Mouse (Mus musculus) forelimb bud, embryonic 11.5 days (tissue): ENCODE results near the gene Ugt1a6a.
"Not testable (repeated sequence)": the region's sequence is repeated elsewhere in the genome, so short reads cannot be mapped to it uniquely, and the experiment has no call there.

Experiments
- DNase-seq: peaks from one replicate; pipeline ENCODE4 v3.0.0-alpha.2; 2012; ENCODE audit warnings: low read depth, low spot score

Gene Ugt1a6a

DNA sequence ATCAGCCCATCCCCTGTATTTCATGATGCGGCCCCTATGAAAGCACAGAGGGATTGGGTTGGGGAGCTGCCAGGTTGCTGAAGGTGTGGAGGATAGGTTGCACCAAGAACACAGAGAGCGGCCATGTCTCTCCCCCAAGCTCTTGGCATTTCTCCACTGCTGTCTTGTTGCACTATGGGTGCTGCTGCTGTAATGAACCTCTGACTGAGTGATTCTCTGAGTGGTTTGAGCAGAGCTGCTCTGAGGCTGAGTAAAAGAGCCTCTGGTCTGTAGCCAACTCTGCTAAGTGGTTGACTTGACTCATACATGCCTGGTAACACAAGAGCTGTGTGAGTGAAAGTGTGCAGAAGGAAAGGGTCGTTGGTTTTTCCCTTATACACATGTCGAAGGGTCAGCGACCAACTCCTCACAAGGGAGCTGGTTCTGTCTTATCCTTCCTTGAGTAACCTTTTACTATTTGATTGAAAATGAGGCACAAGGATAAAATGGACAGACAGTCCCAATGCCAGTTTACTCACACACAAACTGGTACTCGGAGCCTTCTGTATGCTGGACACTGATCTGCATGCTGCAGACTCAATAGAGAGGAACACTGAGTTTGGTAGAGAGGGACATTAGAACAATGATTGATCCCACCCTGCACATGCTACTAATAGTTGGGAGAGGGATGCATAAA, 758 bp downstream of the Ugt1a6a start:
- not testable (repeated sequence) for DNase-seq

DNA sequence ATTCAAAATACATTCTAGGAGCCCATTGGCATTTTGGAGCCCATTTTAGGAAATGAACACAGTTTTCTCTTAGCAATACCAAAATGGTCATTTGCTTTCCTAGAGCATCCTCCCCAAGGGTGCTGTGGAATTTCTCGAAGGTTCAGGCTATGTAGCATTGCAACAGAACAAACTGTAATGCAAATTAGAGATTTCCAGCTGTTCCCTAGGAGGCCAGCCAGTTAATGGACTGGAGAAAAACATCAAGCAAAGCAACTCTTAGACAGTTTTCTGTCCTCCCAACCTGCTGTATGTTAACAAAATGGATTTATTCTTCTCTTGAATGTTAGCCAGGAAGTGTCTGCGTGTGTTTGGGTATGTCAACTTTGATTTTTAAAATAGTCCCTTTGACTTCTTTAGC, 2.0 kb downstream of the Ugt1a6a start:
- no peak for DNase-seq

DNA sequence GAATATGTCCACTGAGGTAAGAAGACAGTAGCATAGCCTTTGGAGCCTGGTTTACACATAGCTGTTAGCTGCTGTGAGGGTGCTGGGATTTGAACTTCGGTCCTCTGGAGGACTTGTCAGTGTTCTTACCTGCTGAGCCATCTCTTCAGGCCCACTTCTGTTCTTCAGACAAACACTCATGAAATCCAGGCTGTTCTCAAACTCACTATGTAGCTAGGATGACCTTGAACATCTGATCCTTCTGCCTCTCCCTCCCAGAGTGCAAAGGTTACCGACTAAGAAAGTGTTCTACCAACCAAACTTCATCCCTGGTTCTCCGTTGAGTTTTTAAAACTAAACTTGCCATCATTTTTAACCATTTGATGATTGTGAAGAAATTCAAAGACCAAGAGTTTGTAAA, 2.7 kb downstream of the Ugt1a6a start:
- no peak for DNase-seq

DNA sequence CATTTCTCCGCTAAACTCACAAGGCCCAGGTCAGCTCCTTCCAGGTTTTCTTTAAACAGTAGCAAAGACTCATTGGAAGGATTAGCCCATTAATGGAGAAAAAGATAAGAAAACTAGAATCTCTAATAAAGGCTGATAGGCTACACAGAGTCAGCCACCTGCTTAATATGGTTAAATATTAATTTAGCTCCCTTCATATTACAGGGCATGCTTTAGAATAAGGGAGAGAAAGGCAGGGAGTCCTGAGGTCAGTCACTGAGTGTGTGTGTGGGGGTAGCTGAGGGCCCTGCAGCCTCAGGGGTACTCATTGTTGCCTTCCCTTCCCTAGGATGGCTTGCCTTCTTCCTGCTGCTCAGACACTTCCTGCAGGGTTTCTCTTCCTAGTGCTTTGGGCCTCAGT, 3.5 kb downstream of the Ugt1a6a start:
- DNase-seq: no peak

DNA sequence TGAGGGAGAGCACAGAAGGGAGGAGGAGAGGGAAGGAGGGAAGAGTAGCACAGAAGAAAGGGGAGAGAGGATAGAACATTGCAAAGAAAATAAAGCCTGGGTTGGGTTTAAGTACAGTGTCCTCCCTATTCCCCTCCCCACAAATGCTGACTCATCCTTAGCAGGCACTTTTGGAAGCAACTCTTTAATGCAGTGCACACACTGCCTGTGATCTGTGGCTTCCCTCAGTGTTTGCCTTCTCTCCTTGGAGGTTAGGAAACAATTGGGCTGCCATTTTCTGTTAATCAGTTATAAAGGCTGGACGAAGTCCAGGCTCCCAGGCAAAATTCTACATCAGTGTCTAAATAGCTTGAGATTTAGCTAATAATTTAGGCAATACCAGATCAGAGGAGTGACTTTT, 5.9 kb downstream of the Ugt1a6a start:
- not testable (repeated sequence) for DNase-seq

DNA sequence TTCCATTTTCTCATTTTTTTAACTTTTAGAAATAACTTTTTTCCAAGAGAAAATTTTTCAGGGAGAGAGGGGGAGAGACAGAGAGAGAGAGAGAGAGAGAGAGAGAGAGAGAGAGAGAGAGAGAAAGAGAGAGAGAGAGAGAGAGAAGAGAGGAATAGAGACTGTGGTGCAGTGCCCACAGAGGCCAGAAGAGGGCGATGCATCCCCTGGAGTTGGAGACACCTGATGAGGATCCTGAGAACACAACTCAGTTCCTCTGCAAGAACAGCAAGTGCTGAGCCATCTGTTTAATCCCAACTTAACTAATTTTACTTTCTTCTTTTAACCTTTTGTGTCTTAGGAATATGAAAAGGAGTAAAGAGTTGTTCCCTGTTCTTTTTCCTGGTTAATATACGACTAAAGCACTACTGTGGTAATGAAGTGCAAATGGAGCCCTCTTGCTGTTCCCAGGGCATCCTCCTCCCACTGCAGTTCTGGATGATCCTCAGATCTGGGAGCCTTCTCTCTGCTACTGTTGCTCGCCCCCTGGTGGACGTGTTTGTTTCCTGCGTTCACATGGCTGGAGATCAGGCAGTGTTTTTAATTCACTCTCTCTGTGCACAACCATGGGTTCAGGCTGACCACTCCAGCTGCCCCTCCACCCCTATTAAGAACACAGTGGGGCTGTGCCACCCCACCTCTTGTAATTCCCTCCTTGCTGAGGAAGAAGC, 9.5 kb downstream of the Ugt1a6a start:
- DNase-seq: not testable (repeated sequence)

DNA sequence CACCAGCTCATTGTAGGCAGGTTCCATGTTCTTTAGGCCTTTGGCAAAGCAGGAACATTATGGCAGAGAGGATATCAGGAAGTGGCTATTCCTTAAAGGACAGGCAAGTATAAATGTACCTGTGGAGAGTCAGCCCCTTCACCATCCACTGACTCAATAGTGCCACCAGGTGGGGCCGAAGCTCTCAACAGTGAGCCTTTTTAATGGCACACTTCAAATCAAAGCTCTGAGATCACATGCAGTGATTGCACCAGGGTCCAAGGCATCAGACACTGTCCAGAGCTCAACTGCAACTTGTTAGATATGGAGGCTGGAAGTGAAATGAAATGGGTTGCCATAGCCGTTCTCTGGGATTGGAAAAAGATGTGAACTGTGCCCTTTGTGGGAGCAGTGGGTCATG, 10.7 kb downstream of the Ugt1a6a start:
- DNase-seq: peak; percentile 23

DNA sequence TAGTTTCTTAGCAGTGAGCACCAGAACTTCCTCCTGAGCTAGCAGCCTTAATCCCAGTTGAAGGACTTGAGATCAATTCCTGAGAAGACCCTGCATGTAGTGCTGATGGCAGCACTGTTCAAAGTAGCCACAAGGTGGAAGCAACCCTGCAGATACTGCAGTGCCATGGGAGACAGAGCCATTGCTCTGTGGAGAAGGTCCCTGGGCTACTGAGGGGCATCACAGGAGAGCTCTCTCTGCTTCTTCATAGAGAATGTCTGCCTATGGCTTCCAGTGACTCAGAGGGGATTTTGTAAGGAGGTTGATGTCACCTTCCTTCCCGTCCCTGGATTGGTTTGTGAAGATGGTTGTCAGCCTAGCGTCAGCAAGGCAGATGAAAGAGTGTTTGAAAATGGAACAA, 15.5 kb downstream of the Ugt1a6a start:
- not testable (repeated sequence) for DNase-seq

DNA sequence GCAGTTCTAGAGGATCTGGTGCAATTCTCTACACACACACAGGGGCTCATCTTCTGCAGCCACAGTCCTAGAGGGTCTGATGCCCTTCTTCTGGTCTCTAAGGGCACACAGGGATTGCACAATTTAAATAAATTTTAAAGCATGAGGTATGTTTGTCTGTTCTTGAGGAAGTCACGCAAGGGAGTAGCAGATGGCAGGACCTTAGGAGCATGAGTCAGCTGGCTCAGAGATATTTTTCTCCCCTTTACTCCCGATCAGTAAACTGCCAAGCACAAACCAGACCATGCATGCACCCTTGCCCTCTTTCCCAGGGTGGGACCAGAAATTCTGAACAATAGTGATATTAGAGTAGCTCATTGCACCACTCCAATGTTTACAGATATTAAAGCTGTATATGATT, 23.8 kb downstream of the Ugt1a6a start:
- DNase-seq: no peak

DNA sequence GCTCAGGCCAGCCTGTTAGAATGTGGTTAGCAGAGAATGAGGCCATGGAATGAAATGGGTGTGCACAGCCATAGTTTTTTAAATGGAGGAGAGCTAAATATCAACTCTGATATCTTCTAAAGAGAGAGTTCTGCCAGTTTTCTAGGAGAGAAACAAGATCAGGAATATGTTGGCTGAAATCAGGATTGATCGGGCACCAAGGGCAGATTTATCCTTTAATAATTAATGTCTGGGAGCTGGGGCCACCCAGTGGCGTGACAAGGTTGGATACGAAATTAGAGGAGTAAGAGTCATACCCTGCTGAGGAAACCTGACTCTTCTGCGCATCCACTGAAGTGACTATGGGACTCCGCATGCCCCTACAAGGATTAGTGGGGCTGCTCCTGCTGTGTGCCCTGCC, 31.1 kb downstream of the Ugt1a6a start, which contains the start of gene Ugt1a5:
Gene Ugt1a5, plus strand, starts transcription at position 302 of the 400 bp plus-strand sequence.
- DNase-seq: no peak

DNA sequence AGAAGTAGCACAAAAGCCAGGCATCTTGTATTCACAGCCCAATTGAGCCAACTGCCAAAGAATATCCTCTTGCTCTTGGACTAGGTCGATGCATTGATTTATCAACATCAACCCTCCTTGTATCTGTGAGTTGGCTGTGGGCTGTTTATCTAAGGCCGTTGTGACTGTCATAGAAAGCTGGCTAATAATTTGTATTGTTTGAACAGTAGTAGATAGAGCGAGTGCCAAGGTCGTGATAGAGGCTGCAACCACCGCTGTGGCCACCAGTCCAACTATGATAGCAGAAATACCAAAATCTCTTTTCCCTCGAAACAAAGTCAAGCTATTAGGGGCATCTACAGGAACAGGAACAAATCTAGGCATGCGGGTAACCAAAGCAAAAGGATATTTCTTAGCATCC, 37.6 kb downstream of the Ugt1a6a start:
- not testable (repeated sequence) for DNase-seq

DNA sequence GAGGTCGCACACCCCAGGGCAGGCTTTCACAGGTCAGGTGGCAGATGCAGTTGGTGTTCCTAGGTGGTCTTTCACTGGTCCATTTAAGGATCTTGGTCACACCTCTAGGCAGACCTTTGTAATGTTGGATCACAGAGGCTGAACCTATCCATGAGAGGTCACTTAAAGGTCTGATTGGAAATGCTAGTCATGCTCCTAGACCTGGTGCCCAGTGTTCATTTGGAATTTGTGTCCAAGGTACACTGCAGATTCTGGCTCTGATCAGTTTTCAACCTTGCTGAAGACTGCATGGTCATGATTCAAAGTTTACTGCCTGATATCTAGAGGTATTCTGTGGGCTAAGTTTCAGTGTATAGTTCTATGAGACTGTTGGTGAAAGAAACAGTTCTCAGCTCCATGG, 45.0 kb downstream of the Ugt1a6a start:
- DNase-seq: no peak

DNA sequence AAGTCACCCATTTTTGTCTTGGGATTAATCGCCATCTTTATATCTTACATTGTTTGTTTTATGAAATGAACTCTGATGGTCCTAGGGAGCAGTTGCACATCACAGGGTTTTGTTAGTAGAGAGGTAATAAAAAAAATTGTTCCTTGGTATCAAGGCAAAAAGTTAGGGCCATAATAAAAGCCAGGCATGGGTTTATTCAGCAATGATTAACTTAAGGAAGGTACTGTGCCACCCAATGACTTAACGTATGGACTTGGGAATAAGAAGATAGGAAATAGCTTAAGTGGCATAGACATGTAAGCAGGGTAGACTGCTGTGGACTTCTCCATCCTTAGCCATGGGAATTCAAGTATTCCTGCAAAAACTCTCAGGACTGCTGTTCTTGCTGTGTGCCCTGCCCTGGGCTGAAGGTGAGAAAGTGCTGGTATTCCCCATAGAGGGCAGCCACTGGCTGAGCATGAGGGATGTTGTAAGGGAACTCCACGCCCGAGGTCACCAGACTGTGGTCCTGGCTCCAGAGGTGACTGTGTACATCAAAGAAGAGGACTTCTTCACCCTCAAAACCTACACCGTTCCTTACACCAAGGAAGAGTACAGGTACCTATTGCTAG, 51.8 kb downstream of the Ugt1a6a start:
- DNase-seq: no peak

DNA sequence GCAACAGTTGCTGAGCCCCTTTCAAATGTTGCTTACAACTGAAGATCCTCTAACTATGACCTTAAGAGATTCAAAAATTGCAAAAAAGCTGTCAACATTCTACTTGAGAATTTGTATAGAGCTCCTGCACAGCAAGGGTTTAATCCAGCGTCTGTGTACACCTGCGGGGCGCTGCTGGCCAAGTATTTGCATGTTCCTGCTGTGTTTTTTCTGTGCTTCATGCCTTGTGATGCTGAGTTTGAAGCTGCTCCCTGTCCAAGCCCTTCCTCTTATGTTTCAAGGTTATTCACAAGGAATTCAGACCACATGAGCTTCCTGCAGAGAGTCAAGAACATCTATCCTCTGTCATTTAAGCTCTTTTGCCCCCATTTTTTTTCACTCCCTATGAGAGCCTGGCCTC, 57.5 kb downstream of the Ugt1a6a start:
- DNase-seq: no peak

DNA sequence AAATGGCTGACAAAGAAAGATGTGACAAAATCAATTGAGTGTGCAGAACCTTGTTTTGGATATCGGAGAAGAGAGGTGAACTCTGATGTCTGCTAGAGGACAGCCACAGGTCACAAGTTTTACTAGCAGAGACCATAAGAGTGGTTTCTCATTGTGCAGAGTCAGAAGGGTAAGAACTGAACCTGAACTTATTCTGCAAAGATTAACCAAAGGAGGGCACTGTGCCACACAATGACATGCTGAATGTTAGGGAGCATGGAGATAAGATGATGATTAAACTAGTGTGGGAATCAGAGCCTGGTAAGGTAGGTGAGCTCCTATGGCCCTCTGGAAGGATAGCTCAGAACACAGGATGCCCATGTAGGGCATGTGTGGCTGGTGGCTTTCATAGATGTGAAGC, 61.1 kb downstream of the Ugt1a6a start:
- DNase-seq: no peak

DNA sequence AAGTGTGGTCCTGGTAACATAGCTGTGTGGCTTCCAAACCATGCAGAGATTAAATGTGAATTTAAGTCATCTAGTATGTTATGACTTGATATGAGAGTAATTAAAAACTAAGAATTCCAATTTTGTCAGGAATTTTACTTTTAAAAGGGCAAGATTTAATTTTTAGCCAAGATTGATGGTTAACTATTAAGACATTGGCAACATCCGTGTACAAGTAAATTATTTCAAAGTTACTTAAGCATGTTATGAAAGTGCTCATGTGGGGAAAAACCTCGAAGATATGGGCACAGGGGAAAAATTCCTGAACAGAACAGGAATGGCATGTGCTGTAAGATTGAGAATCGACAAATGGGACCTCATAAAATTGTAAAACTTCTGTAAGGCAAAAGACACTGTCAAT, 62.8 kb downstream of the Ugt1a6a start:
- DNase-seq: no peak

DNA sequence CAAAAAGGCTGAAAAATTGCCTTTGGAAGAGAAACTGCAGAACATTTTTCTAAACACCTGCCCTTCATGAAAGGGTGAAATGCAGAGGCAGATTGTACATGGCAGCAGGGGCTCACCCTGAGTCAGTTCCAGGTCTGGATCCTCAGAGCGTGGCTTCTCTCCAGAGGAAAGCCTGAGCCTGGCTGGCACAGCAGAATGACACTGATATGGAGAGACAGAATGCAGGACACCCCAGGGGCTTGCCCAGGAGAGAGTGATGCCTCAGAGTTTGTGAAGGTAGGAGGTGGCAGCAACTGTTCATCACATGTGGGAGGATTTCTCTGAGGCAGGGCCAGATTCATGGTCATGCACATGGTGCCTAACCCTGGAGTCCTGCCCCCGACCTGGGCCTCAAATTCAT, 65.4 kb downstream of the Ugt1a6a start:
- no peak for DNase-seq

DNA sequence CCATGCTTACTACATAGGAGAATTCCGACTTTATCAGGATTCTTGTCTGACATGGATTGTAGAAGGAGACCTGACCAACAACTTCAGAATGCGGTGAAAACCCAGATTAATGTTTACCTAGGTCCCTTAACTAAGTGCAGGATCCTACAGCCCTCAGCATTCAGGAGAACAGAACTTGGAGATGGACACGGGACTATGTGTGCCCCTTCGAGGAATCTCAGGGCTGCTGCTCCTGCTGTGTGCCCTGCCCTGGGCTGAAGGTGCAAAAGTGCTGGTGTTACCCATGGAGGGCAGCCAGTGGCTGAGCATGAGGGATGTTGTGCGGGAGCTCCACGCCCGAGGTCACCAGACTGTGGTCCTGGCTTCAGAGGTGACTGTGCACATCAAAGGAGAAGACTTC, 65.8 kb downstream of the Ugt1a6a start, which contains the start of gene Ugt1a2:
Gene Ugt1a2, plus strand, starts transcription at position 146 of the 400 bp plus-strand sequence.
- DNase-seq: no peak

DNA sequence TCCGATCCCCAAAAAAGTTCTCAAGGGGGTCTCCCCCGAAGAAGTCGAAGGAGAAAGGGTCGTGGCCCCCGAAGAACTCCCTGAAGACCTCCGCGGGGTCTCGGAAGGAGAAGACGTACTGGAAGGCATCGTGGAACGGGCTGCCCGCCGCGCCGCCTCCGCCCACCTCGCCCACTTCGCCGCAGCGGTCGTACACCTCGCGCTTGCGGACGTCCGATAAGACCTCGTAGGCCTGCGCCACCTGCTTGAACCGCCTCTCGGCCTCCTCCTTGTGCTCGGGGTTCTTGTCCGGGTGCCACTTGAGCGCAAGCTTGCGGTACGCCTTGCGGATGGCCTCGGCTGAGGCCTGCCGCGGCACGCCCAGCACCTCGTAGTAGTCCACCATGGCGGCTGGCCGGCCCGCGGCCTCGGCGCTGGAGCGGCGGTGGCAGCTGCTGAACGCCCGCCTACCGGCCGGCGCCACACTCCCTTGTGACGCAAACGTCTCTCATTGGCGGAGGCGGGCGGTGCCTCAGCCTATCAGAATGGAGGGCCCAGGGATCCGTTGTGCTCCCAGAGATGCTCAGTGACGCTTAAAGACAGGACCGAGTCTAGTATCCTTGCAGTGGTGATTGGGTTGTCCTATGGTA, 70.8 kb downstream of the Ugt1a6a start, which contains the start of gene Dnajb3:
Gene Dnajb3, minus strand, starts transcription at position 489 of the 629 bp plus-strand sequence.
- DNase-seq: peak; percentile 80

DNA sequence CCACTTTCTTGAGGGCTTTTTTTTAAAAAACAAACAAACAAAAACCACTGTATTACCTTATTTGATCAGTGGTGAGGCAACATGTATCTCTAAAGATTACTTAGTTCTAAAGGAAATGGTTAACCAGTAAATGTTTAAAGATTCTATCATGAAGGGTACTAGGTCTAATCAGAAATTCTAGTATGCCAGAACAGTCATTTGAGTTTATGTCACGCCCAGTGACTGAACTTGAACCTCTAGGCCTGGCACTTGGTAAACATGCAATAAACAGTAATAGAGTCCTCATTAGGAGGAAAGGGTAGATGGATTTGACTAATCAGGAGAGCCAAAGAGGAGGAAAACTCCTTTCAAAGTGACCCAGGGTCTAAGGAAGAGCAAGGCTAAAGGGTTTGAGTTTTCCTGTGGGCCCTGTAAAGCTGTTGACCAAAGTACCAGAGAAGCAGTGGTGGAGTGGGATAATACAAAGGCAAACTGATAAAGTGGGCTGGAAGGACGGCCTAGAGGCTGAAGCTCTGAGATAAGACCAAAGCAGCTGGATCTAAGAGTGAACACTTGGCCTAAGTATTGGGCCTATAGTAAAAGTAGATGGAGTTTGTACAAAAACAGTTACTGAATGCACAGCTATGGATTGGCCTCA, 72.4 kb downstream of the Ugt1a6a start:
- no peak for DNase-seq

DNA sequence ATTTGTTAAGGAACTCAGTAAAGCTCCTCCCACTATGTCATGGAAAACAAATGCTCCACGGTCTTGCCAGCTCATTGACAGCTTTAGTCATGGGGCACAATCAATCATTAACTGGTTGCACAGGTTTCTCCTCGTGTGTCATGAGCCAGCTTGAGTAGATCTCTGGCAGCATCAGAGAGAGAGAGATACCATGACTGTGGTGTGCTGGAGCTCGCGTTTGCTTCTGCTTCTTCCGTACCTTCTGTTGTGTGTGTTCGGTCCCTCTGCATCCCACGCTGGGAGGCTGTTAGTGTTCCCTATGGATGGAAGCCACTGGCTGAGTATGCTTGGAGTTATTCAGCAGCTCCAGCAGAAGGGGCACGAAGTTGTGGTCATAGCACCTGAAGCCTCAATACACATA, 77.2 kb downstream of the Ugt1a6a start, which contains the start of gene Ugt1a1:
Gene Ugt1a1, plus strand, starts transcription at position 148 of the 400 bp plus-strand sequence.
- DNase-seq: no peak
